Mouse (Mus musculus) midbrain, embryonic 11.5 days (tissue): ENCODE results near the gene Cfap99. TPM values are rescaled to one million over a fixed set of nuclear protein-coding genes. Genes with fewer than 3 reads are reported as not detected.

ENCODE experiments used
- ATAC-seq: fragments of 200-750 bp; cut with Nextera tagmentation; 2 replicates; pipeline ENCODE4 v1.8.0; 2017; ENCODE audit warnings: moderate TSS enrichment, moderate library complexity; ENCODE audit not compliant: low FRiP score
- DNase-seq: peaks from one replicate; pipeline ENCODE4 v3.0.0; 2015; ENCODE audit warnings: low spot score; ENCODE audit errors: missing footprints
- H3K27ac ChIP-seq: fragments of 300-500 bp; sonication (generic); 2 replicates; pipeline ENCODE4 v1.5.1; 2014; ENCODE audit warnings: low read depth, low read length
- H3K27me3 ChIP-seq: fragments of 300-500 bp; sonication (generic); 2 replicates; pipeline ENCODE4 v1.6.1; 2014; ENCODE audit warnings: mild to moderate bottlenecking, low read length, moderate library complexity, mixed read lengths; ENCODE audit not compliant: control insufficient read depth, insufficient read depth
- H3K36me3 ChIP-seq: fragments of 300-500 bp; sonication (generic); 2 replicates; pipeline ENCODE4 v1.6.1; 2014; ENCODE audit warnings: mild to moderate bottlenecking, low read length, moderate library complexity, mixed read lengths; ENCODE audit not compliant: control insufficient read depth, insufficient read depth
- H3K4me1 ChIP-seq: fragments of 300-500 bp; sonication (generic); 2 replicates; pipeline ENCODE4 v1.6.1; 2014; ENCODE audit warnings: low read length; ENCODE audit not compliant: control insufficient read depth, insufficient read depth
- H3K4me2 ChIP-seq: fragments of 300-500 bp; sonication (generic); 2 replicates; pipeline ENCODE4 v1.6.1; 2014; ENCODE audit warnings: mild to moderate bottlenecking, moderate library complexity
- H3K4me3 ChIP-seq: fragments of 300-500 bp; sonication (generic); 2 replicates; pipeline ENCODE4 v1.5.1; 2014; ENCODE audit warnings: low read depth, low read length
- H3K9ac ChIP-seq: fragments of 300-500 bp; sonication (generic); 2 replicates; pipeline ENCODE4 v1.6.1; 2014; ENCODE audit warnings: low read length
- H3K9me3 ChIP-seq: fragments of 300-500 bp; sonication (generic); 2 replicates; pipeline ENCODE4 v1.6.1; 2016; ENCODE audit warnings: low read length; ENCODE audit not compliant: control insufficient read depth
- WGBS: fragments of 180-500 bp; shearing (Covaris S2); extraction: QIAGEN DNeasy Blood & Tissue Kit; methylation state at CpG from one replicate; pipeline ENCODE4 v1.1.7; 2014; 5-methylcytosine and 5-hydroxymethylcytosine counted together
- polyA plus RNA-seq: library from polyadenylated mRNA; unstranded; fragments of >200 nt; fragmentation: Nextera tagmentation; extraction: Ambion mirVana; gene quantifications from 2 replicates; pipeline ENCODE4 v1.2.1, GENCODE M21; 2014

The Cfap99 gene
- polyA plus RNA-seq, 1 experiment from 2014 or later = 0.16 TPM

DNA sequence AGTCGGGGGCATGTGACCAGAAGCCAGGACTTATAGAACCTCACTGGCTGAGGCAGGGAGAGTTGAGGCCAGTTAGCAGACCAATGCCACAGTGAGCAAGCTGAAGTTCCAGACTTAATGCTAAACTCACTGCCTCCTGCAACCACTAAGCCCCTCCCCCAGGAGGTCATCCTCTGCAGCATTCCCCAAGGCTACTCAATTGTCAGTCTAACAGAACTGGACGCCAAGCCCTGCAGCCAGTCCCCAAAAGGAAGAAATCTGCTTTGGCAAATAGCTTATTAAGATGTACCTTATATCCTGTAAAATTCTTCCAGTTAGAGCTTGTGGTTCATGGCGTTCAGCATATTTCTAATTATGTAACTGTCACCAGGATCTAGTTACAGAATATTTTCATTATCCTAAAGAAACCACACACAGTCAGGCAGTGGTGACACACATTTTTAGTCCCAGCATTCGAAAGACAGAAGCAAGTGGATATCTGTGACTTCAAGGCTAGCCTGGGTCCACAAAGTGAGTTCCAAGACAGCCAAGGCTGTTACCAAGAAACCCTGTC is 35.4 kb upstream of the Cfap99 start:
- Histone ChIP-seq H3K4me1 (0 out of 2 replicates have a peak, but pooled peaks cover 2% of the 10 kb centered on the region), H3K4me3 (no peak overlapping the region), H3K27me3 (no peaks in the 10 kb centered on the region), H3K36me3 (no peaks in the 10 kb centered on the region), H3K9me3 (no peaks in the 10 kb centered on the region), H3K4me2 (no peak overlapping the region), H3K27ac (no peak overlapping the region), H3K9ac (no peak overlapping the region)
- DNase-seq = no peak
- ATAC-seq = no peak
- 60% methylated on average over 4 of the region's 4 CpGs for WGBS

DNA sequence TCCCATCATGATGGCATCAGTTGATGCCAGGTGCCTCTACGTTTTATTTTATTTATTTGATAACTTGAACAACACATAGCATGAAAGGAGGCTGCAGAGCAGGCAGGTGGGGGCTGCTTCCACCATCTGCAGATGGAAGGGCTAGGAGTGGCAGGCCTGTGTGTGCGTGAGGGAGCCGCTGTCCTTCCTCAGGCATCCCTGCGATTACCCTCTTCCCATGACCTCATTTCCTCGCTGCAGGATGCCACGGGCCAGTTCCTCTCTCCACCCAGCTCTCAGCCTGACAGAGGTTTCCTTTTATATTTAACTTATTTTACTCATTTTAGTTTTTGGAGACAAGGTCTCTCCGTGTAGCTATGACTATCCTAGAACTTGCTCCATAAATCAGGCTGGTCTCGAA is 34.1 kb upstream of the Cfap99 start:
- Histone ChIP-seq H3K27me3 (no peaks in the 10 kb centered on the region), H3K9ac (no peak overlapping the region), H3K36me3 (no peaks in the 10 kb centered on the region), H3K4me1 (0 out of 2 replicates have a peak, but pooled peaks cover 2% of the 10 kb centered on the region), H3K4me3 (no peak overlapping the region), H3K4me2 (no peak overlapping the region), H3K27ac (no peak overlapping the region), H3K9me3 (no peaks in the 10 kb centered on the region)
- ATAC-seq (no peak), DNase-seq (no peak)
- WGBS = 81% methylated on average over 8 of the region's 8 CpGs

DNA sequence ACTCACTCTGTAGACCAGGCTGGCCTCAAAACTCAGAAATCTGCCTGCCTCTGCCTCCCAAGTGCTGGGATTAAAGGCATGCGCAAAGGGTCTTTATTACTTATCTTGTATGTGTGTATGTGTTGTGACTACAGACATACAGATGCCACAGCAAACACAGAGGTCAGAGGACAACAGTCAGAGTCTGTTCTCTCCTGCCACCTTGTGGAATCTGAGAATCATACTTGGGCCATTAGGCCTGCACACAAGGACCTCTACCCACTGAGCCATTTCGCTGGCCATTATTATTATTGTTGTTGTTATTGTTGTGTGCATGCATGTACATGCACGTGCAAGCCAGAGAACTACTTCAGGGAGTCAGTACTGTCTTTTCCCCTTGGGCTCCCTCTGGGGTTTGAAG is 33.2 kb upstream of the Cfap99 start:
- no peaks in the 10 kb centered on the region for H3K36me3 ChIP-seq
- no peaks in the 10 kb centered on the region for H3K9me3 ChIP-seq
- H3K9ac ChIP-seq = no peak overlapping the region
- DNase-seq (no peak), ATAC-seq (no peak)
- no peak overlapping the region for H3K4me2 ChIP-seq
- H3K27me3 ChIP-seq = no peaks in the 10 kb centered on the region
- no peak overlapping the region for H3K4me3 ChIP-seq
- WGBS = 84% methylated on average over 3 of the region's 3 CpGs
- H3K4me1 ChIP-seq = 0 out of 2 replicates have a peak, but pooled peaks cover 2% of the 10 kb centered on the region
- H3K27ac ChIP-seq = no peak overlapping the region

DNA sequence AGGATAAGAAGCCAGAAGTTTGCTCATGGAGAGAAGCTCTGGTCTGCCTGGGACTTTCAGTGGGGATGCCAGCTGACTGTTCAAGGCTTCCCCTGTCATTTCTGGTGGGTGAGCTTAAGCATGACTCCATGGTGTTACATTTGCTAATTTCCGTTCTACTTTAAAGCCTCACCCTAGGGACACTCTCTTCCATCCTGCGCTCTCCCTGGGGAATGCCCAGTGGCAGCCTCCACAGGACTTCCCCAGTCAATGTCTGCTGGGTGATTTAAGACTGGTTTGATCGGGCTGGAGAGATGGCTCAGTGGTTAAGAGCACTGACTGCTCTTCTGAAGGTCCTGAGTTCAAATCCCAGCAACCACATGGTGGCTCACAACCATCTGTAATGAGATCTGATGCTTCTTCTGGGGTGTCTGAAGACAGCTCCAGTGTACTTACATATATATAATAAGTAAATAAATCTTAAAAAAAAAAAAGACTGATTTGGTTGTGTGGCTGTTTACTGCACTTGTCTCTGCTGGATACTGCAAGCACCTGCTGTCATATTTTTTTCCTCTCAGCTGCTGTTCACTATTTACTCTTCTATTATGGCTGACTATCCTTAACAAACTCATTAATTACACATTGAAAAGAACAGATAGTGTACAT is 29.1 kb upstream of the Cfap99 start:
- ATAC-seq (no peak), DNase-seq (no peak)
- no peak overlapping the region for H3K27ac ChIP-seq
- H3K36me3 ChIP-seq = no peaks in the 10 kb centered on the region
- H3K4me2 ChIP-seq = no peak overlapping the region
- H3K9me3 ChIP-seq = no peaks in the 10 kb centered on the region
- WGBS = 53% methylated on average over 3 of the region's 3 CpGs
- H3K9ac ChIP-seq = no peak overlapping the region
- no peak overlapping the region for H3K4me3 ChIP-seq
- no peaks in the 10 kb centered on the region for H3K4me1 ChIP-seq
- no peaks in the 10 kb centered on the region for H3K27me3 ChIP-seq

DNA sequence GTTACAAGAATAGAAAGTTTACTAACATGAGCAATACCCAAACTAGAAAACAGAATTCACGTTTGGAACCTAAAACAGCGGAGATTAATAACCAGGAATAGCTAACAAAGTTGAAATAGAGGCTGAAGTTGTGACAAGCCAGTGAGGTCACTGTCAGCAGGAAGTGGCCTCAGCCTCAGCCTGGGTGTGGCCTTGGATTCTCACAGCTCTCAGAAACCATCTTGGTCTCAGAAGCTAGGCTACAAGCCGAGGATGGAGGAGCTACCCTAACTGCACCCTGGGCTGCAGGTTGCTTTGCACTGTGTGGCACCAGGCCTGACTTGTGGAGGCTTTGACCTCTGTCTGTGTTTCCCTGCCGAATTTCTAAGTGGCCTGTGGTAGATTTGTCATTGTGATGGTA is 22.3 kb upstream of the Cfap99 start:
- H3K36me3 ChIP-seq = no peaks in the 10 kb centered on the region
- 80% methylated on average over 4 of the region's 4 CpGs for WGBS
- no peaks in the 10 kb centered on the region for H3K9me3 ChIP-seq
- H3K4me1 ChIP-seq = no peaks in the 10 kb centered on the region
- no peak overlapping the region for H3K27ac ChIP-seq
- DNase-seq = peak; percentile 21
- ATAC-seq = no peak
- no peak overlapping the region for H3K9ac ChIP-seq
- H3K4me2 ChIP-seq = no peak overlapping the region
- no peaks in the 10 kb centered on the region for H3K27me3 ChIP-seq
- H3K4me3 ChIP-seq = no peak overlapping the region

DNA sequence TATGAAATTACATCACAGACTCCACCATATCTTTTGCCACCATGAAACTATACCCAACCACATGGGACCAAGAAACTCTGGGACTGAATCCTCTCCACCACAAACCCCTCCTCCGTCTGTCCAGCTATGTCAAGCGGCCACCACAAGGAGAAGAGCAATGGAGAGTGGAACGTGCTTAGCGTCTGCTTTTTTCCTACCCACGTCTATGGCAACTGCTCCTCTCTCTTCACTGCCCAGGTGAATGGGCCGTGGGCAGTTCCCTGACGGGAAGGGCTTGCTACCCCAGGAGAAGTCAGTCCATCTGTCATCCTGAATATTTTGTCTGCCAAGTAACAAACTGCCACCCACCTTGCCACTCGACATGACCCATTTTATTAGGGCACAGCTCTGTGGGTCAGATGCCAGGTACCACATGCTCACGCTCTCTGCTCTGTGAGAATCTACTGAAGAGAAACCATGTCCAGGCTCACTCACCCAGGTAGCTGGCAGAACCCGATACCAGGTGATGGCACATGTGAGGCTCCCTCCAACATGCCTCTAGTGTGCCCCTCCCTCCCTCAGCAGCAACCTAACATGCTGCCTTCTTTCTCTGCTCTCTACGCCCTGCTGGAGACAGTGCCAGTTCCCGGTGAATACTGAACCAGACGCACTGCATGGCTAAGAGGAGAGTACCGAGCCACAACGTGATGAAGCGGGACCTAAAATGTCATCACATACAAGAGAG is 19.0 kb upstream of the Cfap99 start:
- H3K4me2 ChIP-seq = no peak overlapping the region
- no peak overlapping the region for H3K9ac ChIP-seq
- H3K27me3 ChIP-seq = no peaks in the 10 kb centered on the region
- H3K27ac ChIP-seq = no peak overlapping the region
- H3K4me1 ChIP-seq = no peaks in the 10 kb centered on the region
- H3K9me3 ChIP-seq = no peaks in the 10 kb centered on the region
- H3K36me3 ChIP-seq = no peaks in the 10 kb centered on the region
- no peak for ATAC-seq
- WGBS = 82% methylated on average over 16 of the region's 16 CpGs
- no peak overlapping the region for H3K4me3 ChIP-seq
- peak; percentile 69 for DNase-seq

DNA sequence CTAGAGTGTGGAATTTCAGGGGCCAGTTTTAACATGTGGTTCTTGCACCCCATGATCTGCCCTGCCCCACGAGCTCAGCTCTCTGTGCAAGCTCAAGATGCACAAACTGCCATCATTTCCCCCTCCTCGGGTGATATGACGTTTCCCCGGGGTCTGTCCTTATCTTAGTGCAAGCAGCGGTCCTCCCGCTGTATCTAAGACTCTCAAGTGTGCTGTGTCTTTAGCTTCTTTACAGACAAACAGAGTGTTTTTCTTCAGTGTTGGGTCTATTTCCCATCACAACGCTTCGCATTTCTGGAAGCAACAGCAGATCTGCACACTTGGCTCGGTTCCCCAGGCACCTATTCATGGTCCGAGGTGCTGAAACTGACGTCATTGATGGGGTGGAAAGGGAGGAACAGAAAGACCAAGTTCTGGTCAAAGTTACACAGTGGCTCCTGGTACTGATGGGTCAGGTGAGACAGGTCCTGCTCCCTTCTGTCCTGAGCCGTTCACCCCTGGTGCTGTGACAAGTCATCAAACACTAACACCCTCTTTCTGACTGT is 18.4 kb upstream of the Cfap99 start:
- Histone ChIP-seq H3K36me3 (no peaks in the 10 kb centered on the region), H3K9me3 (no peaks in the 10 kb centered on the region), H3K4me1 (no peaks in the 10 kb centered on the region), H3K27ac (no peak overlapping the region), H3K4me2 (no peak overlapping the region), H3K27me3 (no peaks in the 10 kb centered on the region), H3K4me3 (no peak overlapping the region), H3K9ac (no peak overlapping the region)
- WGBS = 82% methylated on average over 12 of the region's 12 CpGs
- no peak for ATAC-seq
- peak; percentile 26 for DNase-seq

DNA sequence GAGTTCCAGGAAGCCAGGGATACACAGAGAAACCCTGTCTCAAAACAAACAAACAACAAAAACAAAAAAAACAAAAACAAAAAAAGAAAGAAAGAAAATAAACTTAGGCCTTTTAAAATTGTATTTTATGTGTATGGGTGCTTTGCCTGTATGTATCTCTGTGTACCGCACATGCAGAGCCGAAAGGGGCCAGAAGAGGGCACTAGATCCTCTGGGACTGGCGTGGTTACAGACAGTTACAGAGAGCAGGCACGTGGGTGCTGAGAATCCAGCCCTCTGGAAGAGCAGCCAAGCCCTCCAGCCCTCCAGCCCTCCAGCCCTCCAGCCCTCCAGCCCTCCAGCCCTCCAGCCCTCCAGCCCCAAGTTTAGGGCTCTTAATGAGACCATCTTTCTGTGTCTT is 16.7 kb upstream of the Cfap99 start:
- Histone ChIP-seq H3K4me3 (no peak overlapping the region), H3K27ac (no peak overlapping the region), H3K9ac (no peak overlapping the region), H3K4me1 (no peaks in the 10 kb centered on the region), H3K9me3 (no peaks in the 10 kb centered on the region), H3K27me3 (no peaks in the 10 kb centered on the region), H3K36me3 (no peaks in the 10 kb centered on the region), H3K4me2 (no peak overlapping the region)
- ATAC-seq (no peak), DNase-seq (no peak)
- 24% methylated on average over 4 of the region's 4 CpGs for WGBS

DNA sequence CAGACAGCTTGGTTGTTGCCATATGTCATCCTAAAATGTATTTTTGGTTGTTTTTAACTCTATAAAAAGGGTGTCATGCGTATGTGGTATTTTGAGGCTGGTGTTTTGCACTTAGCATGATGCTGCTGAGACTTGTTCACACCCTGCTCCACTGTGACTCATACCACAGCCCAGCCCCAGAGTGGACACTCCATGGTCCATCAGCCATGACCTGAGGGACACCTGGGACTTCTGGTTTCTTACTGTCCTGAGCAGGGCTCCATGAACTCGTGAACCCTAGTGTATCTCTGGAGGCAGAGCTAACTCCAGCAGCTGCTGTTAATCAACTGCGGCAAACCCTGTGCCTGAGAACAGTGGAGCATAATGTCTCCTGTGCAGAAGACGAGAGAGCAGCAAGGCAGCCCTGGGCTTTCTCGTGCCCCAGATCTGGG is 15.1 kb upstream of the Cfap99 start:
- no peaks in the 10 kb centered on the region for H3K27me3 ChIP-seq
- H3K9ac ChIP-seq = no peak overlapping the region
- H3K36me3 ChIP-seq = no peaks in the 10 kb centered on the region
- ATAC-seq (no peak), DNase-seq (no peak)
- H3K27ac ChIP-seq = no peak overlapping the region
- H3K4me1 ChIP-seq = no peaks in the 10 kb centered on the region
- no peak overlapping the region for H3K4me2 ChIP-seq
- H3K9me3 ChIP-seq = no peaks in the 10 kb centered on the region
- H3K4me3 ChIP-seq = no peak overlapping the region
- 72% methylated on average over 5 of the region's 5 CpGs for WGBS
